Mouse (Mus musculus) embryonic fibroblast, embryonic 13.5 days (primary cell): ENCODE results near the gene Fdxr.

ENCODE experiments used
- CTCF ChIP-seq: IDR thresholded peaks from 2 replicates; pipeline ENCODE4 v1.5.1; 2011; ENCODE audit warnings: mild to moderate bottlenecking, control low read depth, low read length, moderate library complexity, borderline replicate concordance; ENCODE audit not compliant: insufficient read depth
- POLR2A ChIP-seq: IDR thresholded peaks from 2 replicates; pipeline ENCODE4 v1.6.1; 2011; ENCODE audit warnings: low read depth, mild to moderate bottlenecking, control low read depth, low read length, moderate library complexity

- TF ChIP-seq CTCF, result no peak
- no peak for TF ChIP-seq POLR2A
Measured at GRCm38 (mm10) chr11:115282723-115283485, 6.1 kb upstream of the Fdxr start.
